Mouse (Mus musculus) left cerebral cortex, adult 2 months (tissue): Measurements from ENCODE around the gene Olfr846. TPM values are rescaled to one million over a fixed set of nuclear protein-coding genes. Genes with fewer than 3 reads are reported as not detected.

ENCODE experiments used
- DNase-seq, 2 experiments: peaks; one replicate each; pipeline ENCODE4 v3.0.0; 2021 to 2022; ENCODE audit warnings: low spot score in 2 of 2, mixed read lengths in 1 of 2; ENCODE audit errors: extremely low spot score in 1 of 2
- H3K27ac ChIP-seq: fragments of 200-600 bp; 2 replicates; pipeline ENCODE4 v1.8.1; 2022
- H3K4me3 ChIP-seq: fragments of 200-600 bp; 2 replicates; pipeline ENCODE4 v1.8.1; 2022
- CTCF ChIP-seq: fragments of 200-600 bp; IDR thresholded peaks from 2 replicates; pipeline ENCODE4 v1.8.1; 2022; ENCODE audit warnings: antibody characterized with exemption, mild to moderate bottlenecking, moderate library complexity
- intact Hi-C: fragments of 180-260 bp; cut with DNase I; formaldehyde crosslinking; loops from one replicate; pipeline ENCODE4 v1.15.1; 2025
- long read RNA-seq, 2 experiments: library from polyadenylated mRNA; stranded (forward); transcript quantifications; one replicate each; pipeline ENCODE4 v2.0.0; 2021; ENCODE audit warnings: borderline mapping rate in 2 of 2
- total RNA-seq, 2 experiments: library from RNA; stranded (reverse); gene quantifications; 2 replicates each; pipeline ENCODE4 v1.2.3; 2021

Gene Olfr846
- total RNA-seq: not detected
- long read RNA-seq, experiment 1: 0 reads
- long read RNA-seq, experiment 2: 0 reads

- H3K4me3 ChIP-seq: no peak within 1 kb of the TSS
- TF ChIP-seq CTCF: no peak
- no peak within 1 kb of the TSS for H3K27ac ChIP-seq
- DNase-seq: no peak
- intact Hi-C loops: no loop called here
Observed at GRCm38 (mm10) chr9:19363905-19364304, at the start of gene Olfr846. Gene Olfr846, minus strand, starts transcription at chr9:19364005.

GRCm38 (mm10) chr9:19378569-19378968 is 14.8 kb upstream of the Olfr846 start, which contains the start of gene Olfr847:
Gene Olfr847, minus strand, starts transcription at chr9:19378669.
- H3K4me3 ChIP-seq: no peak within 1 kb of the TSS
- no peak within 1 kb of the TSS for H3K27ac ChIP-seq
- no peak for DNase-seq
- intact Hi-C loops: no loop called here
- no peak for TF ChIP-seq CTCF

- Histone ChIP-seq H3K4me3 (no peak within 1 kb of the TSS), H3K27ac (no peak within 1 kb of the TSS)
- DNase-seq: no peak
- intact Hi-C loops: no loop called here
- TF ChIP-seq CTCF: no peak
Observed at GRCm38 (mm10) chr9:19336157-19336556, 27.6 kb downstream of the Olfr846 start, which contains the start of gene Olfr845. Gene Olfr845, plus strand, starts transcription at chr9:19336457.

GRCm38 (mm10) chr9:19316047-19316446 is 47.8 kb downstream of the Olfr846 start, which contains the start of gene Olfr844:
Gene Olfr844, plus strand, starts transcription at chr9:19316347.
- no peak for TF ChIP-seq CTCF
- DNase-seq: no peak
- no peak within 1 kb of the TSS for H3K4me3 ChIP-seq
- no peak within 1 kb of the TSS for H3K27ac ChIP-seq
- intact Hi-C loops: no loop called here

Other genes with a start within 250 kb of the Olfr846 start
- not detected for gene Olfr836, start 243.6 kb downstream of the Olfr846 start, total RNA-seq
- not detected for gene Olfr837, start 227.7 kb downstream of the Olfr846 start, total RNA-seq
- gene Olfr839-ps1, start 186.7 kb downstream of the Olfr846 start, total RNA-seq: under 1 TPM in 1 of 2 experiments, not detected in 1; 0.11 TPM
- not detected for gene Olfr843, start 112.0 kb downstream of the Olfr846 start, total RNA-seq
- not detected for gene Olfr844, start 47.7 kb downstream of the Olfr846 start, total RNA-seq
- gene Olfr845, start 27.5 kb downstream of the Olfr846 start, total RNA-seq: not detected
- not detected for gene Olfr847, start 14.7 kb upstream of the Olfr846 start, total RNA-seq
- not detected for gene Olfr849, start 76.3 kb upstream of the Olfr846 start, total RNA-seq
- not detected for gene Olfr850, start 114.2 kb upstream of the Olfr846 start, total RNA-seq
- gene Olfr851, start 129.3 kb upstream of the Olfr846 start, total RNA-seq: not detected
- gene Olfr853, start 177.1 kb upstream of the Olfr846 start, total RNA-seq: not detected
- not detected for gene Olfr854, start 203.4 kb upstream of the Olfr846 start, total RNA-seq
- gene Olfr855, start 218.6 kb upstream of the Olfr846 start, total RNA-seq: not detected